Mouse (Mus musculus) heart, embryonic 13.5 days (tissue): Measurements from ENCODE around the gene Sema4g. TPM values are rescaled to one million over a fixed set of nuclear protein-coding genes. Genes with fewer than 3 reads are reported as not detected.
"Not testable (repeated sequence)": the region's sequence is repeated elsewhere in the genome, so short reads cannot be mapped to it uniquely, and the experiment has no call there.

ENCODE experiments used
- ATAC-seq: fragments of 200-750 bp; cut with Nextera tagmentation; 2 replicates; pipeline ENCODE4 v1.8.0; 2017; ENCODE audit warnings: moderate TSS enrichment; ENCODE audit not compliant: insufficient number of reproducible peaks, low FRiP score, low TSS enrichment; ENCODE audit errors: extremely low read depth
- H3K27ac ChIP-seq: fragments of 300-500 bp; sonication (generic); replicated peaks from 2 replicates; pipeline ENCODE4 v1.5.1; 2015; ENCODE audit warnings: moderate library complexity, mild to moderate bottlenecking, inconsistent platforms
- H3K27me3 ChIP-seq: fragments of 300-500 bp; sonication (generic); replicated peaks from 2 replicates; pipeline ENCODE4 v1.6.1; 2015; ENCODE audit warnings: mild to moderate bottlenecking, inconsistent platforms
- H3K36me3 ChIP-seq: fragments of 300-500 bp; sonication (generic); 2 replicates; pipeline ENCODE4 v1.6.1; 2015; ENCODE audit warnings: mild to moderate bottlenecking, inconsistent platforms
- H3K4me1 ChIP-seq: fragments of 300-500 bp; sonication (generic); 2 replicates; pipeline ENCODE4 v1.6.1; 2015; ENCODE audit warnings: inconsistent platforms
- H3K4me2 ChIP-seq: fragments of 300-500 bp; sonication (generic); 2 replicates; pipeline ENCODE4 v1.6.1; 2015; ENCODE audit warnings: inconsistent platforms, mild to moderate bottlenecking, moderate library complexity
- H3K4me3 ChIP-seq: fragments of 300-500 bp; sonication (generic); 2 replicates; pipeline ENCODE4 v1.5.1; 2015; ENCODE audit warnings: moderate library complexity, mild to moderate bottlenecking, inconsistent platforms
- H3K9ac ChIP-seq: fragments of 300-500 bp; sonication (generic); 2 replicates; pipeline ENCODE4 v1.6.1; 2015; ENCODE audit warnings: inconsistent platforms, mild to moderate bottlenecking, moderate library complexity
- H3K9me3 ChIP-seq: fragments of 300-500 bp; sonication (generic); 2 replicates; pipeline ENCODE4 v1.6.1; 2016; ENCODE audit warnings: inconsistent platforms
- WGBS: fragments of 180-500 bp; shearing (Covaris S2); methylation state at CpG from one replicate; pipeline ENCODE4 v1.1.7; 2015; ENCODE audit warnings: mixed read lengths; 5-methylcytosine and 5-hydroxymethylcytosine counted together
- polyA plus RNA-seq: library from polyadenylated mRNA; unstranded; fragments of >200 nt; fragmentation: Nextera tagmentation; extraction: Ambion mirVana; gene quantifications from 2 replicates; pipeline ENCODE4 v1.2.1, GENCODE M21; 2015

Sema4g gene
- polyA plus RNA-seq, 1 experiment from 2014 or later, result 0.60 TPM

GRCm38 (mm10) chr19:45026958-45027670, 38.2 kb downstream of the Sema4g start:
- peaks cover 31% of the 10 kb centered on the region for H3K4me1 ChIP-seq
- no peak overlapping the region for H3K9ac ChIP-seq
- H3K4me2 ChIP-seq, result no peak overlapping the region
- ATAC-seq, result no peak
- H3K27ac ChIP-seq, result no peak overlapping the region
- peaks cover 66% of the 10 kb centered on the region for H3K36me3 ChIP-seq
- no peaks in the 10 kb centered on the region for H3K9me3 ChIP-seq
- 71% methylated on average over 6 of the region's 6 CpGs for WGBS
- H3K27me3 ChIP-seq, result no peaks in the 10 kb centered on the region
- H3K4me3 ChIP-seq, result no peak overlapping the region

DNA sequence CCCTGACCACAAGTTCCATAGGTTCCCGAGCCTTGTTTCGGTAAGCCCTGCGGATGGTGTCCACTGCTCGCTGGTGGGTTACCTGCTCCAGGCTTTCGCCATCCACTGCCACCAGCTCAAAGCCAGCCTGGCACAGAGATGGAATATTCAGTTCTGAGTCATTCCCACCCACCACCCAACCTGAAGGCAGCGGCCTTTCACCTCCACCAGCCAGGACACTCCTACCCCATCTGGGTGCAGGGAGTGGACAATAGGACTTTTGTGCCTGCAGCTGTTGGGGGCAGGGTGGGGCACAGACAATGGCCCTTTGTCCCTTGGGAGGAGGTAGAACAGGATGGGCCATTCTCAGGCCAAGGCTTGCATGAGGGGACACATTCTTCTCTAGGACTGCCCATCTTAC, 38.9 kb downstream of the Sema4g start:
- H3K27ac ChIP-seq, result no peak overlapping the region
- H3K27me3 ChIP-seq, result no peaks in the 10 kb centered on the region
- no peak overlapping the region for H3K9ac ChIP-seq
- peaks cover 59% of the 10 kb centered on the region for H3K36me3 ChIP-seq
- peaks cover 35% of the 10 kb centered on the region for H3K4me1 ChIP-seq
- no peak for ATAC-seq
- whole genome bisulfite sequencing, result 87% methylated on average over 6 of the region's 6 CpGs
- no peak overlapping the region for H3K4me3 ChIP-seq
- no peaks in the 10 kb centered on the region for H3K9me3 ChIP-seq
- H3K4me2 ChIP-seq, result no peak overlapping the region

- Histone ChIP-seq H3K4me2 (no peak overlapping the region), H3K27ac (no peak overlapping the region), H3K36me3 (peaks cover 50% of the 10 kb centered on the region), H3K4me3 (no peak overlapping the region), H3K4me1 (peaks cover 37% of the 10 kb centered on the region), H3K9me3 (no peaks in the 10 kb centered on the region), H3K27me3 (no peaks in the 10 kb centered on the region), H3K9ac (0 out of 2 replicates have a peak overlapping the region, but pooled peaks have one; percentile 28)
- no peak for ATAC-seq
- WGBS, result 45% methylated on average over 19 of the region's 19 CpGs
Measured at GRCm38 (mm10) chr19:45028746-45029145, 39.8 kb downstream of the Sema4g start.

GRCm38 (mm10) chr19:45029571-45029970, 40.7 kb downstream of the Sema4g start:
- Histone ChIP-seq H3K4me1 (peaks cover 37% of the 10 kb centered on the region), H3K9ac (no peak overlapping the region), H3K36me3 (peaks cover 43% of the 10 kb centered on the region), H3K9me3 (no peaks in the 10 kb centered on the region), H3K4me3 (no peak overlapping the region), H3K4me2 (no peak overlapping the region), H3K27ac (no peak overlapping the region), H3K27me3 (no peaks in the 10 kb centered on the region)
- 56% methylated on average over 8 of the region's 9 CpGs for WGBS
- no peak for ATAC-seq

DNA sequence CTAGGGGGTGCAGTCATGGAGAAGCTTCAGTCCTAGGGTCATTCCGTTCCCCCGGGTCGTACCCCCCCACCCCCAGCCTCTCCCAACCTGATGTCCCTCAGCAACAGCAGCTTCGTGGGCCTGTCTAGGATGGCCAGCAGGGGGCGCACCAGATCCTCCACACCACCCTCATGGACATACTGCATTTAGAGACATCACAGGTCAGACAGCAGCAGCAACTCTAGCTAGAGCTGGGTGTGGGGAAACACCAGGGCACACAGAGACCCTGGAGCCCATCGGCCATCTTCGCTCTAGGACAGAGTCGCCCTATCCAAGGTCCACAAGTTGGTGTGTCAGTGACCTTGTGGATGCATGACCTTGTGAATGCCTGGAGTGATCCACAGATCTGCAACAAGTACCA, 41.2 kb downstream of the Sema4g start:
- WGBS, result 27% methylated on average over 8 of the region's 8 CpGs
- Histone ChIP-seq H3K4me2 (peak overlapping the region; percentile 66), H3K4me1 (peaks cover 37% of the 10 kb centered on the region), H3K9ac (peak overlapping the region; percentile 68), H3K36me3 (peaks cover 38% of the 10 kb centered on the region), H3K27ac (0 out of 2 replicates have a peak overlapping the region, but pooled peaks have one; percentile 8), H3K4me3 (no peak overlapping the region), H3K9me3 (no peaks in the 10 kb centered on the region), H3K27me3 (no peaks in the 10 kb centered on the region)
- ATAC-seq, result no peak

GRCm38 (mm10) chr19:45030746-45031693, 42.1 kb downstream of the Sema4g start:
- peaks cover 37% of the 10 kb centered on the region for H3K4me1 ChIP-seq
- H3K4me2 ChIP-seq, result peak overlapping the region; percentile 66
- peak overlapping the region; percentile 30 for H3K4me3 ChIP-seq
- H3K9ac ChIP-seq, result peak overlapping the region; percentile 68
- 36% methylated on average over 20 of the region's 20 CpGs for WGBS
- no peak overlapping the region for H3K27ac ChIP-seq
- H3K27me3 ChIP-seq, result peaks cover 9% of the 10 kb centered on the region
- no peaks in the 10 kb centered on the region for H3K9me3 ChIP-seq
- no peak for ATAC-seq
- peaks cover 29% of the 10 kb centered on the region for H3K36me3 ChIP-seq

DNA sequence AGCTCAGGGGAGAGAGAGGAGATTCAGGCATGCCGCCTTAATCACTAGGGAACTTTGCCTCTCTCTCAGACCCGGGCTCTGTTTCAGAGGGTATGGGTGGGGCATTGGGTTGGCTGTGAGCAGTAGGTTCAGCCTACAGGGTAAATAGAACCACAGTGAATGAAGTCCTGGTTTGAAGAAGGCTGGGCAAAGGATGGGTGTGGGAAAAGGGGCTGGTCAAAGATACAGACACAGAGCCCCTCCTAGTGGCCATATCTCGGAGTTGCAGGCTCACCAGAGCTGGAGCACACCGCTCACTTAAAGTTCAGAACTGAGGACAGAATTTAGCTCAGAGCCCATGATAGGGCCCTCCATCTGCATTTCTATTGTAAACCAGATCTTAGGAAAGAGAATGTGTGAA, 42.9 kb downstream of the Sema4g start:
- Histone ChIP-seq H3K9me3 (no peaks in the 10 kb centered on the region), H3K4me2 (no peak overlapping the region), H3K36me3 (peaks cover 21% of the 10 kb centered on the region), H3K4me3 (no peak overlapping the region), H3K27me3 (peaks cover 16% of the 10 kb centered on the region), H3K9ac (no peak overlapping the region; the same call in 1 of the 2 replicates), H3K4me1 (peaks cover 37% of the 10 kb centered on the region), H3K27ac (no peak overlapping the region)
- 24% methylated on average over 4 of the region's 4 CpGs for WGBS
- no peak for ATAC-seq

DNA sequence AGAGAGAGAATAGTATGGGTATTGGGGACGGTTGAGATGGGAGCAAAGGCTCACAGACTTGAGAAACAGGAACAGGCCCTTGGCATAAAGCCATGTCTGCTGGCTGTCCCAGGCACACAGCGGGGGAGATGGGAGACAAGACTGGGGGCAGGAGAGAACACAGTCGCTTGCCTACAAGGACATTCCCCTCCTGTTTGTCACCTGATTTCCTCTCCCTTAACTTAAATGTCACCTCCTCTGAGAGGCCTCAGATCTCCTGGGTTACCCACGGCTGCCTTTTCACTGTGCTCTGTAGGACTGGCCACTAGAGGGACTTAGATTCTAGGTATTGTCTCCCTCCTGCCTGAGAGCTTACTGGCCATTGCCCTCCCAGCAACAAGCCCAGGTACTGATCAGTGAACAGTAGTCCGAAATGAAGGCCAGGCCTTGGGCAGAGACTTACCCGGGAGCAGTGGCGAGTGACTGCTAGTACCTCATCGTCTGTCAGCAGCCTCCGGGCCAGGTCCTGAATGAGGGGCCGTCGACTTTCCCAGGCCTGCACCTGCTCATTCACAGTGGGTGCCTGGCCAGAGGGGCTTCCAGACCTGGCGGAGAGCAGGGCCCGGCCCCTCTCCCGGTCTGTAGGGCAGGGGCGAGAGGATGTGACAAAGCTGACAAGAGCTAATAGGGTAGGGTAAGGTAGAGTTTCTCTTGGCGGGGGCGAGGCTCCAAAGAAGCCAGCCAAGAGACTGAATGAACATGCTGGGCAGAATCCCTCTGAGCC, 43.9 kb downstream of the Sema4g start:
- peaks cover 34% of the 10 kb centered on the region for H3K4me1 ChIP-seq
- H3K4me3 ChIP-seq, result no peak overlapping the region
- peaks cover 11% of the 10 kb centered on the region for H3K36me3 ChIP-seq
- 43% methylated on average over 17 of the region's 17 CpGs for WGBS
- peak overlapping the region; percentile 62 for H3K9ac ChIP-seq
- no peaks in the 10 kb centered on the region for H3K9me3 ChIP-seq
- H3K4me2 ChIP-seq, result 0 out of 2 replicates have a peak overlapping the region, but pooled peaks have one; percentile 2
- peaks cover 24% of the 10 kb centered on the region for H3K27me3 ChIP-seq
- no peak for ATAC-seq
- H3K27ac ChIP-seq, result peak overlapping the region; percentile 48; the same call in 1 of the 2 replicates

DNA sequence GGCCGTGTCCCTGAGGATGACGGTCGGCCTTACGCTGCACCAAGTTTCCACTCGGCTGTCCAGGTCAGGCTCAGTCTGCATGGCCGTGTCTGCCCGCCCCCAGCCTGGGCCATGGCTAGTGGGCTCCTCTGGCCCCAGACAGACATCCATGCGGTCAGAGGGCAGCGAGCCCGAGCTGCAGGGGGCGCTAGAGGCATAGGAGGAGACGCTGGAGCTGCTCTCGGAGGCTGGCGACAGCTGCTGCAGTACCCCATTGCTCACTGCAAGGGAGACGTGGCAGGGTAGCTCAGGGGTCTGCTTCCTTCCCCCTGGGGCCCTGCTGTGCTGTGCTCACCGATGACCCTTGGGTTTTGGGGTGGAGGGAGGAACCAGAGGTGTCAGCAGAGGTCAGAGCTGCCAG, 48.0 kb downstream of the Sema4g start:
- no peak overlapping the region for H3K27ac ChIP-seq
- no peak for ATAC-seq
- H3K4me1 ChIP-seq, result peaks cover 14% of the 10 kb centered on the region
- WGBS, result 28% methylated on average over 16 of the region's 16 CpGs
- no peak overlapping the region for H3K9ac ChIP-seq
- no peaks in the 10 kb centered on the region for H3K36me3 ChIP-seq
- no peak overlapping the region for H3K4me2 ChIP-seq
- peaks cover 64% of the 10 kb centered on the region for H3K27me3 ChIP-seq
- H3K9me3 ChIP-seq, result no peaks in the 10 kb centered on the region
- no peak overlapping the region for H3K4me3 ChIP-seq

DNA sequence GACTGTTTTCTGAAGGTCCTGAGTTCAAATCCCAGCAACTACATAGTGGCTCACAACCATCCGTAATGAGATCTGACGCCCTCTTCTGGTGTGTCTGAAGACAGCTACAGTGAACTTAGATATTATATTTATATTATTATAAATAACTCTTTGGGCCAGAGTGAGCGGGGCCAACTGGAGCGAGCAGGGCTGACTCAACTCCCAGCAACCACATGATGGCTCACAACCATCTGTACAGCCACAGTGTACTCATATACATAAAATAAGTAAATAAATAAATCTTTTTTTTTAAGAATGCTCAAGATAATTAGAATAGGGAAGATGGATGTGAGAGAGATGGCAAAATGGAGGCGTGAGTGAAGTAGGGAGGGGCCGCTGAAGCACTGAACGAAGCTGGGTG, 49.3 kb downstream of the Sema4g start:
- 85% methylated on average over 7 of the region's 7 CpGs for WGBS
- peaks cover 78% of the 10 kb centered on the region for H3K27me3 ChIP-seq
- not testable (repeated sequence) for H3K4me3 ChIP-seq, H3K4me1 ChIP-seq, H3K4me2 ChIP-seq, H3K27ac ChIP-seq, H3K9ac ChIP-seq, H3K36me3 ChIP-seq, H3K9me3 ChIP-seq, ATAC-seq

DNA sequence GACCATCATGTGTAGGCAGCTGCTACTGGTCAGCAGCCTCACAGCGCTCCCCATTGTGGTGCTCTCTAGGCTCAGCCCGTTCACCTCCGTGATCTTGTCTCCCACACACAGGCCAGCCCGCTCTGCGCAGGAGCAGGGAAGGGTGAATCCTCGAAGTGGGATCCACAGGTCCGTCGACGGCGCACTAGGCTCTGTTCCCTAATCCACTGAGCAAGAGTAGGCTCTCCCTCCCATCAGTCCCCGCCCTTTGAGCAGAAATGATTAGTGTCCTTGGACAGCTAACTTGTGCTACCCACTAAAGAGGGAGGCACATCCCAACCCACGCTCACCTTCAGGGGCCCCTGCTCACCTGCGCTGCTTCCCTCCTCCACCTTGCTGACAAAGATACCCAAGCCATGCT, 51.3 kb downstream of the Sema4g start:
- ATAC-seq, result no peak
- Histone ChIP-seq H3K4me1 (no peaks in the 10 kb centered on the region), H3K4me3 (no peak overlapping the region), H3K9me3 (no peaks in the 10 kb centered on the region), H3K27ac (no peak overlapping the region), H3K9ac (no peak overlapping the region), H3K36me3 (no peaks in the 10 kb centered on the region), H3K27me3 (peaks cover 97% of the 10 kb centered on the region), H3K4me2 (no peak overlapping the region)
- WGBS, result 32% methylated on average over 13 of the region's 13 CpGs
